Mouse (Mus musculus) embryonic facial prominence, embryonic 13.5 days (tissue): ENCODE results near the gene Abt1. TPM values are rescaled to one million over a fixed set of nuclear protein-coding genes. Genes with fewer than 3 reads are reported as not detected.
A peak's percentile ranks its signal among the peaks of the same experiment; 100 is the strongest.

Source experiments
- ATAC-seq: fragments of 200-750 bp; cut with Nextera tagmentation; 2 replicates; pipeline ENCODE4 v1.8.0; 2017; ENCODE audit warnings: low read depth; ENCODE audit not compliant: insufficient number of reproducible peaks, insufficient read depth, low FRiP score, low TSS enrichment
- H3K27ac ChIP-seq: fragments of 300-500 bp; sonication (generic); 2 replicates; pipeline ENCODE4 v1.5.1; 2015; ENCODE audit warnings: moderate library complexity, mild to moderate bottlenecking, inconsistent platforms
- H3K27me3 ChIP-seq: fragments of 300-500 bp; sonication (generic); 2 replicates; pipeline ENCODE4 v1.6.1; 2015; ENCODE audit warnings: mild to moderate bottlenecking, inconsistent platforms
- H3K36me3 ChIP-seq: fragments of 300-500 bp; sonication (generic); 2 replicates; pipeline ENCODE4 v1.6.1; 2015; ENCODE audit warnings: mild to moderate bottlenecking, inconsistent platforms
- H3K4me1 ChIP-seq: fragments of 300-500 bp; sonication (generic); 2 replicates; pipeline ENCODE4 v1.6.1; 2015; ENCODE audit warnings: inconsistent platforms
- H3K4me2 ChIP-seq: fragments of 300-500 bp; sonication (generic); 2 replicates; pipeline ENCODE4 v1.6.1; 2015; ENCODE audit warnings: moderate library complexity, mild to moderate bottlenecking, inconsistent platforms
- H3K4me3 ChIP-seq: fragments of 300-500 bp; sonication (generic); 2 replicates; pipeline ENCODE4 v1.5.1; 2015; ENCODE audit warnings: mild to moderate bottlenecking, inconsistent platforms
- H3K9ac ChIP-seq: fragments of 300-500 bp; sonication (generic); 2 replicates; pipeline ENCODE4 v1.6.1; 2015; ENCODE audit warnings: mild to moderate bottlenecking, inconsistent platforms
- H3K9me3 ChIP-seq: fragments of 300-500 bp; sonication (generic); 2 replicates; pipeline ENCODE4 v1.6.1; 2016; ENCODE audit warnings: inconsistent platforms
- WGBS: fragments of 180-500 bp; shearing (Covaris S2); methylation state at CpG from one replicate; pipeline ENCODE4 v1.1.7; 2015; ENCODE audit warnings: mixed read lengths; 5-methylcytosine and 5-hydroxymethylcytosine counted together
- polyA plus RNA-seq: library from polyadenylated mRNA; unstranded; fragments of >200 nt; fragmentation: Nextera tagmentation; extraction: Ambion mirVana; gene quantifications from 2 replicates; pipeline ENCODE4 v1.2.1, GENCODE M21; 2015

Gene Abt1
- polyA plus RNA-seq, 1 experiment from 2014 or later: 14.6 TPM

- H3K4me1 ChIP-seq: peaks cover 13% of the 10 kb centered on the region
- H3K4me3 ChIP-seq: peak overlapping the region; percentile 59
- H3K36me3 ChIP-seq: no peaks in the 10 kb centered on the region
- H3K27ac ChIP-seq: peak overlapping the region; percentile 80
- no peaks in the 10 kb centered on the region for H3K27me3 ChIP-seq
- peak; percentile 67; the same call in 1 of the 2 replicates for ATAC-seq
- no peaks in the 10 kb centered on the region for H3K9me3 ChIP-seq
- peak overlapping the region; percentile 74 for H3K9ac ChIP-seq
- WGBS: under 1% methylated on average over 17 of the region's 17 CpGs
- H3K4me2 ChIP-seq: peak overlapping the region; percentile 66
These were observed 14.2 kb upstream of the Abt1 start for GRCm38 (mm10) chr13:23437908-23438307.

GRCm38 (mm10) chr13:23436861-23437822 is 13.5 kb upstream of the Abt1 start:
- Histone ChIP-seq H3K4me1 (peaks cover 13% of the 10 kb centered on the region), H3K27me3 (no peaks in the 10 kb centered on the region), H3K36me3 (no peaks in the 10 kb centered on the region), H3K9me3 (no peaks in the 10 kb centered on the region), H3K4me2 (peak overlapping the region; percentile 66), H3K9ac (peak overlapping the region; percentile 74), H3K4me3 (peak overlapping the region; percentile 59), H3K27ac (peak overlapping the region; percentile 80)
- ATAC-seq: no peak
- under 1% methylated on average over 32 of the region's 32 CpGs for WGBS

DNA sequence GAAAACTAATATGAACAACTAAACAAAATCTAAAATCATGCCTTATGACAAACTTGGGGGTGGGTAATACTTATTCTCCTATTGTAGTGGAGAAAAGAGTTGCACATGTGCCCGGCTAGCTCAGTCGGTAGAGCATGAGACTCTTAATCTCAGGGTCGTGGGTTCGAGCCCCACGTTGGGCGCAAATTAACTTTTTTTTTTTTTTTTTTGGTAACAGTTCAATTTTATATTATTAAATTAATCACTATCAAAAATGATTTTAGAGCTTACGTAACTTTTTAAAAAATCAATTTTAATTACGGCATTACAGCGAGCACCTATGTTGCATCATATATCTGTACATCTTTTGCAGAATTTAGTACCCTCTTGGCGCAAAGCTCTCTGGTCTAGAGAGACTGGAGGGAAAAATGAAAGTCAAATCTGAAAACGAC is 12.6 kb upstream of the Abt1 start:
- Histone ChIP-seq H3K4me2 (peak overlapping the region; percentile 72), H3K9me3 (no peaks in the 10 kb centered on the region), H3K36me3 (no peaks in the 10 kb centered on the region), H3K4me3 (peak overlapping the region; percentile 54), H3K27ac (no peak overlapping the region), H3K9ac (no peak overlapping the region), H3K4me1 (peaks cover 13% of the 10 kb centered on the region), H3K27me3 (no peaks in the 10 kb centered on the region)
- no peak for ATAC-seq
- WGBS: under 1% methylated on average over 11 of the region's 11 CpGs

GRCm38 (mm10) chr13:23435676-23436075 is 12.0 kb upstream of the Abt1 start:
- WGBS: 2% methylated on average over 12 of the region's 12 CpGs
- Histone ChIP-seq H3K9ac (peak overlapping the region; percentile 70), H3K4me3 (peak overlapping the region; percentile 54), H3K9me3 (no peaks in the 10 kb centered on the region), H3K36me3 (no peaks in the 10 kb centered on the region), H3K27ac (0 out of 2 replicates have a peak overlapping the region, but pooled peaks have one; percentile 33), H3K4me2 (peak overlapping the region; percentile 72), H3K4me1 (peaks cover 13% of the 10 kb centered on the region), H3K27me3 (no peaks in the 10 kb centered on the region)
- no peak for ATAC-seq

DNA sequence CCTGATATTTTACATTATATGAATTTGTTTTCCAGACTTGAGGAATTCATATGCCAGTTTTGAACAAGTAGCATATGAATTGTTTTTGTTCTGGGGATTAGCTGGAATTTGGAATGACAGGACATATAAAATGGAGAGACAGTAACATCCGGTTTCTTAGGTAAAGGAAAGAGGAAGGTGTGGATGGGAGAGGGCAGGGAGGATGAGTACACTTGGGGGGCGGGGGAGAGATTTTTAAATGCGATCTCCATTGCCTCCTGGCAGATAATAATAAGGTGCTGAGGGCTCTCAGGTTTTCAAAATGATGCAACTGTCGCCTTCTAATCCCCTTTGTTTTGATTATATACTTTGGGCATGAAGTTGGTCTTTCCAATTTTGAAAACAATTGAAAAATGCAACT is 11.6 kb upstream of the Abt1 start:
- no peaks in the 10 kb centered on the region for H3K9me3 ChIP-seq
- H3K4me1 ChIP-seq: peaks cover 13% of the 10 kb centered on the region
- no peaks in the 10 kb centered on the region for H3K27me3 ChIP-seq
- peak overlapping the region; percentile 70 for H3K9ac ChIP-seq
- WGBS: 13% methylated on average over 4 of the region's 4 CpGs
- H3K4me2 ChIP-seq: peak overlapping the region; percentile 72
- H3K36me3 ChIP-seq: no peaks in the 10 kb centered on the region
- no peak overlapping the region for H3K27ac ChIP-seq
- H3K4me3 ChIP-seq: peak overlapping the region; percentile 54
- ATAC-seq: no peak

GRCm38 (mm10) chr13:23434426-23434825 is 10.8 kb upstream of the Abt1 start:
- Histone ChIP-seq H3K9ac (peak overlapping the region; percentile 32; the same call in 1 of the 2 replicates), H3K4me3 (peak overlapping the region; percentile 24), H3K27ac (no peak overlapping the region; the same call in 1 of the 2 replicates), H3K27me3 (no peaks in the 10 kb centered on the region), H3K36me3 (no peaks in the 10 kb centered on the region), H3K4me1 (peaks cover 15% of the 10 kb centered on the region), H3K9me3 (no peaks in the 10 kb centered on the region), H3K4me2 (peak overlapping the region; percentile 72)
- ATAC-seq: no peak
- 14% methylated on average over 7 of the region's 7 CpGs for WGBS

DNA sequence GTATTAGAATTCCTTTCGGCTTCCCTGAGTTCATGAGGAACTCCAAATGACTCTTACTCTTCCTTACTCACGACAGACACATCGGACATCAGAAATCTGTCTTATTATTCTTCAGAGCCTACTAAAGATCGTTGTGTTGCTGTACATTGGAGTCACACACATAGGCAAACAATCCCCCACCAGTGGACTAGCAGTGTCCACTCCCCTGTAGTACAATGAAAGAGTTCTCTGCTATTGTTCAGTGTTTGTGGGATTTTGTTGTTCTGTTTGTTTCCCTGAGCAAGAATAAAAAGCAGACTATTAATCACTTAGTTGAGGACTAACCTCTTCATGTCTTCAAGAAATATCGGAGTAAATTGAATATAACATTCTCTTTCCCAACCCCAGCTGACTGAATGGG is 10.1 kb upstream of the Abt1 start:
- Histone ChIP-seq H3K27me3 (no peaks in the 10 kb centered on the region), H3K27ac (no peak overlapping the region), H3K4me1 (peaks cover 20% of the 10 kb centered on the region), H3K4me2 (peak overlapping the region; percentile 72), H3K9ac (no peak overlapping the region), H3K4me3 (peak overlapping the region; percentile 47; the same call in 1 of the 2 replicates), H3K36me3 (no peaks in the 10 kb centered on the region), H3K9me3 (no peaks in the 10 kb centered on the region)
- ATAC-seq: no peak
- 67% methylated on average over 5 of the region's 5 CpGs for WGBS

DNA sequence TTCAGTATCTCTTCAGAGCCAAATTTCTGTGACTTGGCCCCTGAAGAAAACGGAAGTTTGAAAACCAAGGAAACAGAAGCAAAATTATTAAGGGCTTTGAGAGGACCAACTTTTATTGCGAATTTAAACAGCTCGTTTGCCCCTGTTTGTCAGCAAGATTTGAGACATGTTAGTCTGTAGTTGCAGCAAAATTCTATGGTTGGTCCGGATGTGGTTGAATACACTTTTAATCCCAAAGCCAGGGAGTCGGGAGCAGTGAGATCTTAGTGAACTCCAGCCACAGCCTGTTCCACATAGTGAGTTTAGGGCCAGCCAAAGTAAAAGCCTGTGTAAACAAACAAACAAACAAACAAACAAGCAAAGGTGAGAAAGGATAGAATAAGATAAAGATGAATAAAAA is 9.5 kb upstream of the Abt1 start:
- H3K27me3 ChIP-seq: no peaks in the 10 kb centered on the region
- no peak for ATAC-seq
- WGBS: 8% methylated on average over 5 of the region's 5 CpGs
- no peaks in the 10 kb centered on the region for H3K9me3 ChIP-seq
- peaks cover 20% of the 10 kb centered on the region for H3K4me1 ChIP-seq
- no peaks in the 10 kb centered on the region for H3K36me3 ChIP-seq
- H3K27ac ChIP-seq: peak overlapping the region; percentile 92
- peak overlapping the region; percentile 72 for H3K4me2 ChIP-seq
- peak overlapping the region; percentile 55; the same call in 1 of the 2 replicates for H3K9ac ChIP-seq
- peak overlapping the region; percentile 47 for H3K4me3 ChIP-seq

DNA sequence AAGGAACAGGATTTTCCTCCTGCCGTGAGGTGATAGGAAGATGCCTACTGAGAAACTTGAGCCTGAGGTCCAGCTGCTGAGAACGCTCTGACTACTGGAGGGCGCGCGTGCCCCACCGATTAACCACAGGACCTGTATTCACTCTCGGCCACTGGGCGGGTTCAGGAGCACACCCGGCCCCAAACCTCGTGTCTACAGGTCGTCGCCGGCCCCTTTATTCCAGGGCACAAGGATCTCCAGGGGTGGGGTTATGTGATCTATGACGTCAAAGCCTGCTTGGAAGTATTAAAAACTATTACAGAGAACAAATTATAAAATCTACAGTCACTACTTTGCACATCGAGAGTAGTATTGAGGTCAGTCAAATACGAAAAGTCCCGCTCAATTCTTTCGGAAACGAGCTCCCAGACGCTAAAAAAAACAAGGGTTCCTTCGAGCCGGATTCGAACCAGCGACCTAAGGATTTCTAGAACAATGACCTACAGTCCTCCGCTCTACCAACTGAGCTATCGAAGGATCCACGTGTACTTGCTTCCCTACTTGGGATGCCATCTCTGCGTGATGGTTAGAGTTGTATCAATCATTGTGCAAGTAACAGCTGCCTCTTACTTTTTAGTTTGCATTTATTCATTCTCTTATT is 9.0 kb upstream of the Abt1 start:
- Histone ChIP-seq H3K27me3 (no peaks in the 10 kb centered on the region), H3K4me1 (peaks cover 20% of the 10 kb centered on the region), H3K4me3 (peak overlapping the region; percentile 47), H3K9me3 (no peaks in the 10 kb centered on the region), H3K4me2 (peak overlapping the region; percentile 72), H3K36me3 (no peaks in the 10 kb centered on the region), H3K27ac (peak overlapping the region; percentile 92), H3K9ac (peak overlapping the region; percentile 61)
- ATAC-seq: peak; percentile 87
- WGBS: under 1% methylated on average over 28 of the region's 28 CpGs

GRCm38 (mm10) chr13:23431351-23431771 is 7.7 kb upstream of the Abt1 start:
- H3K4me1 ChIP-seq: peaks cover 22% of the 10 kb centered on the region
- peak overlapping the region; percentile 92 for H3K27ac ChIP-seq
- H3K27me3 ChIP-seq: no peaks in the 10 kb centered on the region
- peak overlapping the region; percentile 70 for H3K9ac ChIP-seq
- under 1% methylated on average over 15 of the region's 15 CpGs for WGBS
- peak overlapping the region; percentile 72 for H3K4me2 ChIP-seq
- H3K9me3 ChIP-seq: no peaks in the 10 kb centered on the region
- peak; percentile 68; the same call in 1 of the 2 replicates for ATAC-seq
- H3K36me3 ChIP-seq: no peaks in the 10 kb centered on the region
- H3K4me3 ChIP-seq: peak overlapping the region; percentile 47

DNA sequence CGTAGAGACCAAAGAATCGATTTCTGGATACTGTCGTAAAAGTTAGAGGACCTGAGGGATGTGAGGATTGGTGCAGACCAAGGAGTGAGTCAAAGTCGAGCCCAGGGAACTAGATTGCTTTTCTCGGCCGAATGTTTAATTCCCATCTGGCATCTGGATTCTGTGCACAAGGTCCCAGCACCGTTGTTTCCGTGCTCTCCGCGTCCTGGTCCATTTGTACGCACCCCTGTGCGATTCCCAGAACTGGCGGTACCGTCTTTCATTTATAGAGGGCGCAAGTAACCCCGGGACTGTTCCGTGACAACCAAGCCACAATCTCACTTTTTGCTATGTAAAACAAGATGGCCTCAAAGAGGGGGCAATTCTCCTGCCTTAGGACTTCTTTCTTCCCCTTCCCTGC is 7.1 kb upstream of the Abt1 start:
- peak overlapping the region; percentile 47 for H3K4me3 ChIP-seq
- WGBS: 0% methylated on average over 17 of the region's 17 CpGs

More for the DNA sequence above, 7.1 kb upstream of the Abt1 start:
- H3K9ac ChIP-seq: peak overlapping the region; percentile 66
- H3K9me3 ChIP-seq: no peaks in the 10 kb centered on the region
- no peaks in the 10 kb centered on the region for H3K27me3 ChIP-seq
- H3K4me2 ChIP-seq: peak overlapping the region; percentile 72
- no peaks in the 10 kb centered on the region for H3K36me3 ChIP-seq
- peaks cover 22% of the 10 kb centered on the region for H3K4me1 ChIP-seq
- peak overlapping the region; percentile 92 for H3K27ac ChIP-seq
- peak; percentile 72 for ATAC-seq
